Mouse (Mus musculus) lung, postnatal 36 days (tissue): ENCODE data around the gene Galnt13.
"Not testable (repeated sequence)": the region's sequence is repeated elsewhere in the genome, so short reads cannot be mapped to it uniquely, and the experiment has no call there.

Source experiments
- DNase-seq: peaks from one replicate; pipeline ENCODE4 v3.0.0; 2022; ENCODE audit warnings: mixed read lengths

The Galnt13 gene

GRCm38 (mm10) chr2:54435937-54436735 lies at the start of gene Galnt13:
Gene Galnt13, plus strand, starts transcription at chr2:54436317.
- peak; percentile 22 for DNase-seq

DNA sequence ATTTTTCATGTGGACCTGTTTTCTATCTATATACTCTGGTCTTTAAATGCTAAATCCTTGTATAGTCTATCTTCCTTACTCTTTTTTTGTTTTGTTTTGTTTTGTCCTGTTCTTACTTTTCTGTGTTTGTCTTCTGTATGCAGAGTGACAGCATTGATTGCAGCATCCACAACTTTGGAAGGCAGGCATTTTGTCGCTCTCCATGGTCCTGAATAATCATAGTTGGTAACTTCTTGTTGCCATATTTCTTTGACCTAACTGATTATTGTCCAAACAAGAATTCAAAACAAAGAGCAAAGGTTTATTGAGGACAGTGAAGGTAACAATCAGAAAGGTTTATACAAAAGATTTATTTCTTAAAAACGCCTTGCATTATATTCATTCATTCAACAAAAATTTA lies 5.1 kb upstream of the Galnt13 start:
- DNase-seq = no peak

DNA sequence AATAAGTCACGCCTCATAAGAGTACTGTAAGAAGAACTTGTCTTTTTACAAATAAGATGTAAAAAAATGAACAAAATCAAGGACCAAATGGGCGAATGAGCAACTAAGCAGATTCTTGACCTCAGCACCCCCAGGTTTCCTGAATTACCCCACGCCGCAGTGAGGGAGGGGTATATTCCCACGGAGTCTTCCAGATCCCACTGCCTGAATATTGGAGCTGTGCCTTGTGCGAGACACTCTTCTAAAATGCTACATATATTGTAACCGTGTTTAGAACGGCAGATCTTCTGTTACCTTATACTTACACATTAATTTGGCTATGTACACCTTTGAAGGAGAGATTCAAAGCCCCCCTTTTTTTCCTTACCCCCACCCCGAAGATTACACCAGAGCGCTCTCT lies 737 bp upstream of the Galnt13 start:
- DNase-seq = no peak

- no peak for DNase-seq
Measured at GRCm38 (mm10) chr2:54436736-54437500, 801 bp downstream of the Galnt13 start.

DNA sequence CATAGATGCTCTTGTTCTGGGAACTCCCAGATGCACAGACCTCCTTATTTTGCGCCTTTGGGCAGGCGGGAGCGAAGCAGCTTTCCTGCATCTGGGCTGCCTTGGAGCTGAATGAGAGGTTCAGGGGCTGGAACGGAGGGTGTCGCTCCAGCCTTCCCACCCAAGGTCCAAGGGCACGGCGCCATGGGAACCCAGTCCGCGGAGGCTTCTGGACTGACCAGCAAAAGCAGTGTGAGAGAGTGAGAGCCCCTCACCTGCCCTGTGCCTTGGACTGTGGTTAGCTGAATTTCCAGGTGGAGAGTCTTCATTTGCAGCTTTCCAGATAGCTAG lies 1.3 kb downstream of the Galnt13 start:
- no peak for DNase-seq

GRCm38 (mm10) chr2:54442734-54443500 lies 6.8 kb downstream of the Galnt13 start:
- no peak for DNase-seq

DNA sequence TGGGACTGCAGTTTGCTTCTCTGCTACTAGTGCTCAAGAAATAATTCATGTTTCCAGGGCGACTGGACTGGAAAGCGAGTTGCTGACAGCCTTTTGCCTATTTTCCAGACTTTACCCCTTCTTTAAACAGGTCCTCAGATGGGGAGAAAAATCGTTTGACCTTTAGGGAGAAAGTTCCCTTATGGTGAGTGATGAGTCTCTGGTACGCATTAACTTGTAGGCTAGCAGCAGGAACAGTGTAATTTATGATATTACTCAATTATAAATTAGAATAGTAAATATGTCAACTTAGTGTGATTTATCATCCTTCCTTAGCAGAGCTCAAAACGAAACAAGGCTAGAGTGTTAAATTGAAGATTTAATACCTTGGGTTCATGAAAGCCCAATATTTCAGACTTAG lies 47.3 kb downstream of the Galnt13 start:
- DNase-seq = no peak

GRCm38 (mm10) chr2:54522989-54523388 lies 86.9 kb downstream of the Galnt13 start:
- no peak for DNase-seq

DNA sequence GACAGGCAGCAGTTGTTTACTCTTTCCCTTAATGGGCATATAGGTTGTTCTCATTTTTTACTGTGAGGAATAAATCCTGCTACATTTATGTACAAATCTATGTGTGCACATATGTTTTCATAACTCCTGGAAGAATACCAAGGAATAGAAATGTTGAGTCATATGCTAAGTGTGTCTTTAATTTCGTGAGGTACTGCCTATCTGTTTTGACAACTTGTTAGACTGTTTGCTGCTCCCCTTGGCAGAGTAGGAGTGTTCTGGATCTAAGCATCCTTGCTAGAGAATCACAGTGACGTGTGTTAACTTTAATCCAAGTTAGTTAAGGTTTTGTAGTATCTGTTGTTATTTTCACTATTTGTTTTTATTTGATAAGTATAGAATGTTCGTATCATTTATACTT lies 91.0 kb downstream of the Galnt13 start:
- DNase-seq = no peak

- peak; percentile 26 for DNase-seq
Measured at GRCm38 (mm10) chr2:54558357-54559153, 122.4 kb downstream of the Galnt13 start.

GRCm38 (mm10) chr2:54565068-54565467 lies 129.0 kb downstream of the Galnt13 start:
- no peak for DNase-seq

- DNase-seq = no peak
Measured at GRCm38 (mm10) chr2:54567186-54567585, 131.1 kb downstream of the Galnt13 start.

GRCm38 (mm10) chr2:54567632-54568031 lies 131.5 kb downstream of the Galnt13 start:
- no peak for DNase-seq

DNA sequence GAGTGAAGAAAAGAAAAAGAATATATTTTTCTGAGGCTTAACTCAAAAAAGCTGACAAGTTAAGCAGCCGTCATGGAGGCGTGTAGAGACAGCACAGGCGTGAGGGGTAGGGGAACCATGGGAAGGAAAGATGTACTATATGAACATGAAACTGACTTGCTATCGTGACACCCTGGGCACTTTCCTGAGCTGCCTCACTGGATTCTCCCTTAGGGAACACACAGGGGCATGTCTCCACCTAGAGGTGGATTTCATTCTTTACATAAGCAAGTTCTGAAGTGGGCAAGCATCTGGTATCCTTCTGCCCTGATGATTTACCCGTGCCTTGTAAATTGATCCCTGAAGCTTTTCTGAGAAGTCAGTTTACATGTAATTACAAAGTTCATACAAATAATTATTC lies 277.7 kb downstream of the Galnt13 start:
- not testable (repeated sequence) for DNase-seq

DNA sequence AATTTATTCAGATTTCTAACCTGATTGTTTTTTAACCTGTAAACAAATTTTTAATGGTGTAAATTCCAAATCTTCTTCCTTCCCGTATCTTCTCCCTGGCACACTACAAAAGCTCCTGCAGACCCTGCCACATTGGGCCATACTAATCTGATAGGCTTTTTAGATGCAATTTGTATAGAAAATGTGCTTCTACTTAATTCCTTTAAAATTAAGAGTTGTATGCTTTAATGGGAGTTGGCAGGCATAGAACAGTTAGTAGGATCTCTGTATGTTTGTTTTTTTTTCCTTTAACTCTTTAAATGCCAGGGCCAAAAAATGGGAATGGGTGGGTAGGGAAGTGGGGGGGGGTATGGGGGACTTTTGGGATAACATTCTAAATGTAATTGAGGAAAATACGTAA lies 315.1 kb downstream of the Galnt13 start:
- DNase-seq = no peak

DNA sequence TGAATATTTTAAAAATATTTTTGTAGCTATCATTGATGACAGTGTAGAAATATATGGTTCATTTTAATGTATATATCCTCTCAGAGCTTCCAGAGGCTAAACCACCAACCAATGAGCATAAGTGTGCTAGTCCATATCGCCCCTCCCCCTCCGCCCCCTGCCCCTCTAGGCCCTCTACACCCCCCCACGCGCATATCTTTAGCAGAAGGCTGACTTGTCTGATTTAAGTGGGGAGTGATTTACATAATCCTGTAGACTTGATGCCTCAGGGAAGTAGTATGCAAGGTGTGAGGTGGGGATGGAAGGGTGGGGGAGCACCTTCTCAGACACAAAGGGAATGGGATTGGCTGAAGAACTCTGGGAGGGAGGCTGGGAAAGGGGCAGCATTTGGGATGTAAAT lies 323.7 kb downstream of the Galnt13 start:
- no peak for DNase-seq

- no peak for DNase-seq
Measured at GRCm38 (mm10) chr2:54778790-54779273, 342.7 kb downstream of the Galnt13 start.

GRCm38 (mm10) chr2:54813670-54814256 lies 377.6 kb downstream of the Galnt13 start:
- no peak for DNase-seq

DNA sequence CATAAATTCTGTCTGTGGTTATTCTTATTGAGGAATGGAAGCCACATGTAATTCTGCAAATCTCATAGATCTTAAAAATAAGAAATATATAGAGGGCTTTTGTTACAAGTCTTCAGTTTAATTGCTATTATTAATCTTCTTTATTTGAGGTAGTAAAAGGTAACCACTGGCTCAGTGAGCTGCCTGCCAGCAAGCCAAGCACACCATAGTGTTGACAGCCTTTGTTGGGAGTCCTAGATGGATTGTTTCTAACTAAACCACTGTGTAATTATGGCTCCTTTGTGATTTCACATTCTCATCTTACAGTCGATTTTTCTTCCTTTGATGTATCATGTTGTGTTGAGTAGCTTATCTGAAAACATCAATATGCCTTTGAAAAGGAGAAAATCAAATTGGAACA lies 405.1 kb downstream of the Galnt13 start:
- DNase-seq = no peak

DNA sequence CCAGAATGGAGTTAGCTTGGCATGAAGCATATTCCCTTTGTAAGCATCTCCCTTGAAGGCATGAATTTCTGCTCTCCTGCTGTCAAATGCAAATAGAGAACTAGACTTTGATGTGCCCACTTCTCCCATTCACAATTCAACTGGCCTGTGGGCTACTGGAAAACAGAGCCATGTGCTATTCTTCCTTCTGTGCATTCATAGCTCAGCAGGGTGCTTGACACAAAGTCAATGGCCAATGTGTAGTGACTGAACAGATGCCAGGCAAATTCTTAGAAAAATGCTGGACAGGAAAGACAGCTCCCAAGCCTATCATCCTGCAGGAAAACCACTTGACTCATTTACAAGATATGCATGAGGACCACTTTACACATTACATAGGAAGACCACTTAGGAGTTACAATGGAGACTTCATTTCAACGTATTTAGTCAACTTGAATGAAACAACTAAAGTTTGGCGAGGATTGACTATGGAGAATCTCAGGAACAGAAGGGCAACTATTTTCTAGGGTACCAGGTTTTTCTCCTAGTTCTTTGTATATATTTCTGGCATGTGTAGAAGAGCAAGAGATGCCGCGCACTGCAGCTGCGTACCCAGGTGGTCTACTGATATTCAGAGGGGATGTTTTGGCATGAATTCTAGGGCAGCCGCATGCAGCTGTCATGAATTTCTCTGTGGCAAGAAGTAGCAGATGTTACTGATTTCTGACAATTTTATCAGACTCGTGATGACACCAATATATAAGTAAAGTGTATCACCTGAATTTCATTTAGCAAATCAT lies 470.4 kb downstream of the Galnt13 start:
- no peak for DNase-seq

- no peak for DNase-seq
Measured at GRCm38 (mm10) chr2:54915088-54915670, 479.1 kb downstream of the Galnt13 start.
